Mouse (Mus musculus): Measurements from ENCODE around the gene Tada3. TPM values are rescaled to one million over a fixed set of nuclear protein-coding genes. Genes with fewer than 3 reads are reported as not detected.

The Tada3 gene
- polyA plus RNA-seq, 1 experiment from 2014 or later: 77.5 TPM

DNA sequence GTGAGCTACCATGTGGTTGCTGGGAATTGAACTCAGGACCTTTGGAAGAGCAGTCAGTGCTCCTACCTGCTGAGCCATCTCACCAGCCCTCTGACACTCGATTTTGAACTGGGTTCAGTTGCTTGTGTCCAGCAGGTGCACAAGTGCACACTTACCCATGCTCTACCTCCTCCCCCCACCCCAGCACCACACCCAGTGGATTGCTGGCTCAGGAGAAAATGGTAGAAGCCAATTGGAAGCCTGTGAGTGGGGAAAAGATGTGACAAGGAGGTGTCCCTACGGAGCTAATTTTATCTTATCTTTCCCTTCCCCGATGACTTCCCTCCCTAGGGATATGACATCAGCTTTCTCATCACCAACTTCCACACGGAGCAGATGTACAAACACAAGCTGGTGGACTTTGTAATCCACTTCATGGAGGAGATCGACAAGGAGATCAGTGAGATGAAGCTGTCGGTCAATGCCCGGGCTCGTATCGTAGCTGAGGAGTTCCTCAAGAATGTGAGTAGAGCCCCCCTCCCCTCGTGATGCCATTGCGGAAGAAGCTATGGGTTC lies 7.6 kb upstream of the Tada3 start:
- H3K4me1 ChIP-seq (replicated peaks): no peaks in the 10 kb centered on the region
- H3K36me3 ChIP-seq: peaks cover 93% of the 10 kb centered on the region
- 84% methylated on average over 11 of the region's 11 CpGs for WGBS
- ATAC-seq (ENCODE audit: low FRiP score, low read depth): peak; percentile 31; the same call in 1 of the 2 replicates
- no peak overlapping the region for H3K9ac ChIP-seq
- H3K4me3 ChIP-seq: no peak overlapping the region
- no peak overlapping the region for H3K4me2 ChIP-seq
- H3K27me3 ChIP-seq: no peaks in the 10 kb centered on the region
- H3K9me3 ChIP-seq: no peaks in the 10 kb centered on the region
- peak overlapping the region; percentile 50 for H3K27ac ChIP-seq (replicated peaks)

DNA sequence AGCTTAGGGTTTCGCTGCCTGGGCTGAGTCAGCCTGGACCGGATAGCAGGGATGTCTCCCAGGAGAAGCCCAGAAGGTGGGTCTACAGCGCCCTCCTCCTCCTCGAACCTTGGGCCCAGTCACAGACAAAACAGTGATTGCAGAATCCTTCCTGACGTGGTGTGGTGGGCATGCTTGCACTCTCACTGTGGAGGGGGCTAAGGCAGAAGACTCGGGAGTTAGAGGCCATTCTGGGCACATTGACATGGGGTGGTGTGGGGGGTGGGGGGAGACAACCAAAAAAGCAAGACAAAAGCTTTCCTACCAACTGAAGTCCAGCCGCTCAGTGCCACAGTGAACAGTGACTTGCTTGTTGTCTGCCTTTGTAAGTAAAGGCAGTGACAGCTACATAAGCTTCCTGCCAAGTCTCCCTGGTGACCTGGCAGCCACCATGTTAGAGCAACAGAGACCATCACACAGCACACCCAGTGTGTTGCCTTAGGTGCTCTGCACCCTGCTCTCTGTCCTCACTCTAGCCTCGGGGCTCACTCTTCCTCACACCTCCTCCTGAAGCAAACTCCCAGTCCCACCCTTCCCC lies 6.8 kb upstream of the Tada3 start:
- ATAC-seq (ENCODE audit: low FRiP score, low read depth): peak; percentile 79
- Histone ChIP-seq H3K9me3 (no peaks in the 10 kb centered on the region), H3K27ac (replicated peaks) (peak overlapping the region; percentile 55; the same call in 1 of the 2 replicates), H3K4me3 (no peak overlapping the region), H3K4me1 (replicated peaks) (peaks cover 1% of the 10 kb centered on the region), H3K9ac (no peak overlapping the region), H3K4me2 (no peak overlapping the region), H3K36me3 (peaks cover 85% of the 10 kb centered on the region), H3K27me3 (no peaks in the 10 kb centered on the region)
- 82% methylated on average over 8 of the region's 8 CpGs for WGBS

DNA sequence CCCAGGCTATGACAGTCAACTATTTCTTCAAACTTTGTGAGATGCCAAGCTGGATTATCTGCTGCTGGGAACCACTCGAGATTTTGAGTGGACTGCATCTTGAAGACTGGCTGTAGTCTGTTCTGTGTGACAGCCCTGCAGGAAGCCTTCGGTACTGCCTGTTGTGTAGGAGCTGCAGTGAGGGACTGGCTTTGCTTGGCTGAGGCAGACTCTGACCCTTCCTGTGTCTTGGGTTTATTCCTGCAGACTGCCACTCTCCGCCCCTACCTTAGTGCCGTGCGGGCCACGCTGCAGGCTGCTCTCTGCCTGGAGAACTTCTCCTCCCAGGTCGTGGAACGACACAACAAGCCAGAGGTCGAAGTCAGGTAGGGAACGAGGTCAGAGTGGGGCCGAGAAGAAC lies 2.8 kb upstream of the Tada3 start:
- Histone ChIP-seq H3K9me3 (no peaks in the 10 kb centered on the region), H3K9ac (no peak overlapping the region), H3K4me1 (replicated peaks) (peaks cover 22% of the 10 kb centered on the region), H3K27me3 (no peaks in the 10 kb centered on the region), H3K4me3 (no peak overlapping the region), H3K36me3 (peaks cover 48% of the 10 kb centered on the region), H3K4me2 (no peak overlapping the region), H3K27ac (replicated peaks) (no peak overlapping the region)
- WGBS: 93% methylated on average over 11 of the region's 11 CpGs
- no peak for ATAC-seq (ENCODE audit: low FRiP score, low read depth)

DNA sequence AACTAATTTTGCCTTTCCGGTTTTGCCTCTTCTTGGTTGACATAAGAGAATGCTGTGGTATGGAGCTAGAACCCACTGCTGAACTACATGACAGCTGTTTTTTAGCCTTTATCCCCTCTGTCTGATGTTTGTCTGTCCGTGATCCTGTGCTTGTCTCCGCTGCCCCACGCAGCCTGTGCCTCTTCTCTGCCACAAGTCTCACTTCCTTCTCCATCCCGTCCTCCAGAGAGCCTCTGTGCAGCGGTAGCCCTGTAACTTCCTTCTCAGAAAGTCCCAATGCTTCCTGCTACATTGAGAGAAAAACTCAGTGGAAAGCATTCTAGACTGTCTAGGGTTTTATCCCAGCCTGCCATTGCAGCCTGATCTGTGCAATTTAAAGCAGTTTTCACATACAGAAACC lies 1.6 kb upstream of the Tada3 start:
- Histone ChIP-seq H3K36me3 (peaks cover 44% of the 10 kb centered on the region), H3K27me3 (no peaks in the 10 kb centered on the region), H3K4me2 (peak overlapping the region; percentile 95), H3K9me3 (no peaks in the 10 kb centered on the region), H3K9ac (no peak overlapping the region), H3K4me3 (peak overlapping the region; percentile 82), H3K4me1 (replicated peaks) (peaks cover 22% of the 10 kb centered on the region), H3K27ac (replicated peaks) (no peak overlapping the region)
- 88% methylated on average over 6 of the region's 6 CpGs for WGBS
- ATAC-seq (ENCODE audit: low FRiP score, low read depth): no peak

DNA sequence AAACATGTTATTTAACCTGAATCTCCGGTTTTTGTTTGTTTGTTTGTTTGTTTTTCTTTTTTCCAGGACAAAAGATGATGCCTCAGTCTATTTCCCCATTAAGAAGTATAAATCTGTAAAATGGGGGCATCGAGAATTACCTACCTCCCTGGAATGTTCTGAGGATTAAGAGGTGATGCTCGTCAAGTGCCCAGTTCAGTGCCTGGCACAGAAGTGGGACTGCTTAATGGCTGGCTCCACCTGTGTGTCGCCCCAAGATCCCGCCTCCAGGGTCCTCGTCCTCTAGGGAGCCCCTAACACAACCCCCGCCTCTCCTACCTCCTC lies 549 bp downstream of the Tada3 start:
- peak overlapping the region; percentile 92 for H3K9ac ChIP-seq
- peak overlapping the region; percentile 82 for H3K4me3 ChIP-seq
- peak overlapping the region; percentile 98 for H3K27ac ChIP-seq (replicated peaks)
- no peaks in the 10 kb centered on the region for H3K9me3 ChIP-seq
- peak overlapping the region; percentile 95 for H3K4me2 ChIP-seq
- ATAC-seq (ENCODE audit: low FRiP score, low read depth): no peak
- no peaks in the 10 kb centered on the region for H3K27me3 ChIP-seq
- H3K36me3 ChIP-seq: peaks cover 44% of the 10 kb centered on the region
- 12% methylated on average over 7 of the region's 7 CpGs for WGBS
- peaks cover 22% of the 10 kb centered on the region for H3K4me1 ChIP-seq (replicated peaks)

DNA sequence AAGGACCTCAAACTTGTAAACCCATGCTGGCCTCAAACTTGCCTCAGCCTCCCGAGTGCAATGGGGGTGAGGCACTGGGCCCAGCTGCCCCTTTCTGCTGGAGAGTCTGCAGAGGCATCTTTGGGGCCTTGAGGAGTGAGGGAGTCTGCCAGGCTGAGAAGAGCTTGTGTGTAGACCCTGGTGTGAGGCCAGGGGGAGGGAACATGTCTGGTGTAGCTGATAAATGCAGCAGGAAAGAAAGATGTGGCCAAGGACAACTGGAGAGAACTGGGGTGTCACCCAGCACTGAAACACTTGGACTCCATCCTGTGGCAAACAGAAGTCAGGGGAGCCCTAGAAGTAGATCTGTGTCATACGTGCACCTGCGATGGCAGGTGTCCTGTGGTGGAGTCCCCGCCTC lies 4.2 kb downstream of the Tada3 start:
- WGBS: 92% methylated on average over 4 of the region's 4 CpGs
- Histone ChIP-seq H3K9ac (no peak overlapping the region), H3K27me3 (no peaks in the 10 kb centered on the region), H3K4me3 (no peak overlapping the region), H3K36me3 (peaks cover 58% of the 10 kb centered on the region), H3K9me3 (no peaks in the 10 kb centered on the region), H3K4me1 (replicated peaks) (peaks cover 11% of the 10 kb centered on the region), H3K4me2 (no peak overlapping the region), H3K27ac (replicated peaks) (no peak overlapping the region)
- ATAC-seq (ENCODE audit: low FRiP score, low read depth): no peak

DNA sequence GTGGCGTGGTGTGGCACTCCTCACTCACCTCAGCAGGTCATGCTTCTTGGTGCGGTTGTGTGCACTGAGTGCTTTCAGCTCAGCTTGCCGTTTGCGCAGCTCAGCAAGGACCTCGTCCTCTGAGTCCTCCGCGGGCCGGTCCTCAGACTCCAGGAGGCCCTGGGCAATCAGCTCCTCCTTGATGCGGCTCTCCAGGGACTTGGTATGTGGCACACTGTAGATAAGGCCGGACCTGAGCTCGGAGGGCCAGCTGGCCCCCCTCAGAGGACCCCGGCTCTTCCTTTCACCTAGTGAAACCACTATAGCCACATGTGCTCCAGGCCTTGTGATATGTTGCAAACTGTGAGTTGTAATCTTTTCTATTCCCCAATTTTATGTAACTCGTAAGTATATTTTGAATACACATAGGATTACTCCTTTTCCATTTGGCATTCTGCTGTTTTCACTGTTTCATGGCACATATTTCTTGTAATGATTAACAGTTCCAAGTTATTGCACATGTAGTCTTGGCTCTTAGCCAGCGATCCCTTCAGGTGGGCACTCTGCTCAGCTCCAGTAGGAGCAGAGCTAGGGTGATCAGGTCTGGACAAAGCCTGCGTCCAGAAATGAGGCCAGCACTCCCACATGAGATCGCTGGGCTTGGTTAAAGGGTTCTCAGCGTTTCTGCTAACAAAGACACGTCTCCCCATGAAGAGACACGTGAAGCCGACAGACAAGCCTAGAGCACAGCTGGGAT lies 7.3 kb downstream of the Tada3 start:
- WGBS: 95% methylated on average over 20 of the region's 20 CpGs
- no peaks in the 10 kb centered on the region for H3K27me3 ChIP-seq
- no peak for ATAC-seq (ENCODE audit: low FRiP score, low read depth)
- no peaks in the 10 kb centered on the region for H3K4me1 ChIP-seq (replicated peaks)
- H3K36me3 ChIP-seq: peaks cover 59% of the 10 kb centered on the region
- H3K27ac ChIP-seq (replicated peaks): no peak overlapping the region
- no peaks in the 10 kb centered on the region for H3K9me3 ChIP-seq
- H3K4me3 ChIP-seq: no peak overlapping the region
- H3K9ac ChIP-seq: no peak overlapping the region
- no peak overlapping the region for H3K4me2 ChIP-seq

DNA sequence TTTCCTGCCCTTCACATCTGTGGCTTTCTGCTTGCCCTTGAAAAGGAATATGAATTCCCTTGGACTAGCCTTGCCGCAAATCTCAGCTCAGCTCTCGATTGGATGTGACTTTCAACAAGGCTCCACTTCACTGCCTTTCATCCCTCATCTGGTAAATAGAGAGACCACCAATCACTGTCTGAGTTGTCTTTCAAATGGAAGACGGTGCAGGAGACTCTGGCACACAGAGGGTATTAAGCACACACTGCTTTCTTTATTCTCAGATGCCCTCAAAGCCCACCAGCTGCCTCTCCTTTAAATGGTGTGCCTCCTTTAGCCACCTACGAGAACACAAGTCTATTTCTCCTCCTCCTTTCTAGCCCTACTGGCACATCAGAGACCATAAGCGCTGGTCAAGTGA lies 9.1 kb downstream of the Tada3 start:
- Histone ChIP-seq H3K4me3 (no peak overlapping the region), H3K9me3 (no peaks in the 10 kb centered on the region), H3K4me2 (no peak overlapping the region), H3K36me3 (peaks cover 44% of the 10 kb centered on the region), H3K27ac (replicated peaks) (no peak overlapping the region), H3K9ac (no peak overlapping the region), H3K4me1 (replicated peaks) (no peaks in the 10 kb centered on the region), H3K27me3 (no peaks in the 10 kb centered on the region)
- WGBS: 73% methylated on average over 5 of the region's 5 CpGs
- ATAC-seq (ENCODE audit: low FRiP score, low read depth): peak; percentile 51; the same call in 1 of the 2 replicates

DNA sequence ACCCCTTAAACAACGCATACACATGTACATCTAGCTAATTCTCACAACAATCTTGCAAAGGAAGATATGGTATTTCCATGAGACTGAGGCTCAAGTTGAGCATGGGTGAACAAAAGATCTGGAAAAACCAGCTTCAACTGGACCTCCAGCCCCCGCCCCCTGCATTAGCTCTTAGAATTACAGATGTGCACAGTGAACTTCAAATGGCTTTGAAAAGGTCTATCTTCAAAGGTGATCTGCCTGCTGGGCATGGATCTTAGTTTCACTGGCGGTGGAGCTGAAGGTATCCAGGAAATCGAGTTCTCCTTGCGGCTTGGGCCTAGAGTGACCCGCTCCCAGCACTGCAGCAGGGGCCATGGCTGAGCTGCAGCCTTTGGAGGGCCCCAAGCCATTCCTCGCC lies 9.6 kb downstream of the Tada3 start:
- no peaks in the 10 kb centered on the region for H3K9me3 ChIP-seq
- no peak overlapping the region for H3K27ac ChIP-seq (replicated peaks)
- peaks cover 39% of the 10 kb centered on the region for H3K36me3 ChIP-seq
- no peak overlapping the region for H3K4me2 ChIP-seq
- ATAC-seq (ENCODE audit: low FRiP score, low read depth): no peak
- H3K27me3 ChIP-seq: no peaks in the 10 kb centered on the region
- no peak overlapping the region for H3K9ac ChIP-seq
- H3K4me3 ChIP-seq: no peak overlapping the region
- 89% methylated on average over 7 of the region's 7 CpGs for WGBS
- H3K4me1 ChIP-seq (replicated peaks): no peaks in the 10 kb centered on the region

DNA sequence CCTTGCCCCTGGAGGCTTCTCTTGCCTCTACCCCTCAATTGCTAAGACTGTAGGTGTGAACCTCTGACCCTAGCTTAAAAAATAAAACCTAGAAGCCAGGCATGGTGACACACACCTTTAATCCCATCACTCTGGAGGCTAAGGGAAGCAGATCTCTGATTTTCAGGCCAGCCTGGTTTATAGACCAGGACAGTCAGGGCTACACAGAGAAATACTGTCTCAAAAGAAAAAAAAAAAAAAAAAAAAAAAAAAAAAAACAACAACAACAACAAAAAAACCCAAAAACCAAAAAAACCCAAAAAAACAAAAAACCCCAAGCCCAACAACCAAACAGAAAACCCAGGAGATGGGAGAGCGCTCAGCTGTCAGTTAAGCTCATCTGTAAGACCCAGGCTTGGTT lies 10.1 kb downstream of the Tada3 start:
- Histone ChIP-seq H3K4me3 (no peak overlapping the region), H3K36me3 (peaks cover 35% of the 10 kb centered on the region), H3K9ac (no peak overlapping the region), H3K9me3 (no peaks in the 10 kb centered on the region), H3K27ac (replicated peaks) (no peak overlapping the region), H3K27me3 (no peaks in the 10 kb centered on the region), H3K4me1 (replicated peaks) (no peaks in the 10 kb centered on the region), H3K4me2 (no peak overlapping the region)
- WGBS: 91% methylated on average over 1 of the region's 1 CpGs
- ATAC-seq (ENCODE audit: low FRiP score, low read depth): no peak

DNA sequence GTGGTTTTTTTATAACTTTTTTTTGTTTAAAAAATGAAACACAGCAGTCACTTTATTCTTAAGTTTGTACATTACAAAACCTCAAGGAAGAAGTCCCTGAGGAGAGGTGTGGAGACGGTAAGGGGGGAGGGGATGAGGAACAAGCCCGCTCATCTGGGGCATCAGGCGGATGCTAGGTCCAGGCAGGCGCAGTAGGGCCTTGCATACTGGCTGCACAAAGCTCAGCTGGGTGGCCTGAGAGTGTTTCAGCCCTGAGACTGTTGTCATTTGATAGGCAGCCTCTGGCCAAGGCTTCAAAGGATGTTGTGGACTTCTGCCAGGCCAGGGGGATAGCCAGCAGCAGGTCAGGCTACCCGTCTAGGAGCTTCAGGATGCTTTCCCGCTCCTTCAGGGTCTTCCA lies 11.0 kb downstream of the Tada3 start:
- H3K27ac ChIP-seq (replicated peaks): no peak overlapping the region
- no peak for ATAC-seq (ENCODE audit: low FRiP score, low read depth)
- H3K4me3 ChIP-seq: no peak overlapping the region
- no peak overlapping the region for H3K4me2 ChIP-seq
- no peaks in the 10 kb centered on the region for H3K9me3 ChIP-seq
- H3K4me1 ChIP-seq (replicated peaks): no peaks in the 10 kb centered on the region
- 90% methylated on average over 6 of the region's 6 CpGs for WGBS
- peaks cover 33% of the 10 kb centered on the region for H3K36me3 ChIP-seq
- H3K27me3 ChIP-seq: no peaks in the 10 kb centered on the region
- no peak overlapping the region for H3K9ac ChIP-seq

DNA sequence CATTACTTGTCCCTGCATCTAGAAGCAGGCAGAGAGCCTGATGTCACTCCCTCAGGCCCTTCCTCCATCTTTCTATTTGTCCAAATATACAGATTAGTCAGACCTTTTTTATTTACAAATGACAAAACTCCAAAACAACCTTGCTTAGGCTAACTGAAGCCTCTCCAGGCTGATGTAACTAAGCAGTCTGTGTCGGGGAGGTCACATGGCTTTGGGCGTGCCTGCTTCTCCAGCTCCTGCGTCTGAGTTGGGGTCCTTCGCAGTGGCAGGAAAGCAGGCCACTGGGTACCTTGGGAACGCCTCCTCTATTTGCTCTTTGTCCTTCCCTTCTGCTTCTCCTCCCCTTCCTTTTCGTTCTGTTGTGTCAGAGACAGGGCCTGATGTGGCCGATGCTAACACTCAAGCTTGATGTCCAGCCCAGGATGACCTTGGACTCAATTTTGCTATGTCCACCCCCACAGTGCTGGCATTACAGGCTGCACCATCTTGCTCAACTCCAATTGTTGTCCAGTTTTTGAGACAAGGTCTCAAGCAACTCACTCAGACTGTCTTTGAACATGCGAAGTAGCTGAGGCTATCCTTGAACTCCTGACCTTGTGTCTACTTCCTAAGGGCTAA lies 13.1 kb downstream of the Tada3 start:
- no peaks in the 10 kb centered on the region for H3K27me3 ChIP-seq
- H3K9ac ChIP-seq: no peak overlapping the region
- WGBS: 69% methylated on average over 8 of the region's 8 CpGs
- H3K4me1 ChIP-seq (replicated peaks): no peaks in the 10 kb centered on the region
- H3K4me3 ChIP-seq: no peak overlapping the region
- ATAC-seq (ENCODE audit: low FRiP score, low read depth): no peak
- no peak overlapping the region for H3K27ac ChIP-seq (replicated peaks)
- H3K9me3 ChIP-seq: no peaks in the 10 kb centered on the region
- no peak overlapping the region for H3K4me2 ChIP-seq
- H3K36me3 ChIP-seq: peaks cover 13% of the 10 kb centered on the region
